Mouse (Mus musculus) liver, postnatal 0 days (tissue): ENCODE data around the gene Bbof1. TPM values are rescaled to one million over a fixed set of nuclear protein-coding genes. Genes with fewer than 3 reads are reported as not detected.
A peak's percentile ranks its signal among the peaks of the same experiment; 100 is the strongest.

Source experiments
- ATAC-seq: fragments of 200-750 bp; cut with Nextera tagmentation; 2 replicates; pipeline ENCODE4 v1.8.0; 2017; ENCODE audit warnings: mild to moderate bottlenecking, moderate library complexity
- DNase-seq: peaks from one replicate; pipeline ENCODE4 v3.0.0-alpha.2; 2016
- H3K27ac ChIP-seq: fragments of 300-500 bp; sonication (generic); 2 replicates; pipeline ENCODE4 v1.5.1; 2014; ENCODE audit warnings: antibody characterized with exemption, moderate library complexity, mild to moderate bottlenecking, low read depth
- H3K27me3 ChIP-seq: fragments of 300-500 bp; sonication (generic); 2 replicates; pipeline ENCODE4 v1.6.1; 2014; ENCODE audit warnings: low read length, control low read depth, mixed read lengths; ENCODE audit not compliant: insufficient read depth
- H3K36me3 ChIP-seq: fragments of 300-500 bp; sonication (generic); replicated peaks from 2 replicates; pipeline ENCODE4 v1.6.1; 2014; ENCODE audit warnings: mild to moderate bottlenecking, control low read depth, low read length, moderate library complexity, mixed read lengths; ENCODE audit not compliant: insufficient read depth
- H3K4me1 ChIP-seq: fragments of 300-500 bp; sonication (generic); 2 replicates; pipeline ENCODE4 v1.6.1; 2014; ENCODE audit warnings: antibody characterized with exemption, mild to moderate bottlenecking, control low read depth; ENCODE audit not compliant: insufficient read depth
- H3K4me2 ChIP-seq: fragments of 300-500 bp; sonication (generic); 2 replicates; pipeline ENCODE4 v1.6.1; 2014; ENCODE audit warnings: low read depth, mild to moderate bottlenecking, low read length, moderate library complexity, mixed read lengths
- H3K4me3 ChIP-seq: fragments of 300-500 bp; sonication (generic); 2 replicates; pipeline ENCODE4 v1.5.1; 2014; ENCODE audit warnings: low read depth, low read length
- H3K9ac ChIP-seq: fragments of 300-500 bp; sonication (generic); replicated peaks from 2 replicates; pipeline ENCODE4 v1.6.1; 2014; ENCODE audit warnings: mild to moderate bottlenecking, moderate library complexity
- H3K9me3 ChIP-seq: fragments of 300-500 bp; sonication (generic); 2 replicates; pipeline ENCODE4 v1.6.1; 2016; ENCODE audit warnings: mild to moderate bottlenecking, control low read depth, low read length, mixed read lengths
- CTCF ChIP-seq: sonication (generic); IDR thresholded peaks from 2 replicates; pipeline ENCODE4 v1.5.1; 2016; ENCODE audit warnings: antibody characterized with exemption, low read depth
- EP300 ChIP-seq: IDR thresholded peaks from 2 replicates; pipeline ENCODE4 v1.6.1; 2016; ENCODE audit warnings: antibody characterized with exemption, low read depth, mild to moderate bottlenecking
- WGBS: fragments of 180-500 bp; shearing (Covaris S2); extraction: QIAGEN DNeasy Blood & Tissue Kit; methylation state at CpG from one replicate; pipeline ENCODE4 v1.1.7; 2014; ENCODE audit not compliant: insufficient replicate concordance; 5-methylcytosine and 5-hydroxymethylcytosine counted together
- polyA plus RNA-seq: library from polyadenylated mRNA; unstranded; fragments of >200 nt; fragmentation: Nextera tagmentation; extraction: Ambion mirVana; gene quantifications from 2 replicates; pipeline ENCODE4 v1.2.1, GENCODE M21; 2015

Bbof1 gene
- polyA plus RNA-seq, 1 experiment from 2014 or later: 0.34 TPM

DNA sequence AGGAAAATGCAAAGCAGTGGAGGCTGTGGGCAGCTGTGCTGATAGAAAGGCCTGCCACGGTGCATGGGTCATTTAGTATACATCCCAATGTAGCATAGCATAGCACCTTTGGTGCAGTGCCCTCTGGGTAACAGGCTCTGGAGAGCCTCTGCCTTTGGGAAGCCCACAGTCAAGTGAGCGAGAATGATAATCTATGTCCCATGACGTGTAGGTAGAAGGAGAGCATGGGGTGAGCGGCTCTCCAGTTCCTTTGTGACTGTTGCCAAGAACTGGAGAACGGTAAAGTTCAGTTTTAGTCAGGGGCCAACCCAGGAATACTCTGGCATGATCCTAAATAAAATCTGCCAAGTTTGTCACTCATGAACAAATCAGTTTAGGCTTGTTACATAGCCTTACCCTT is 37.2 kb upstream of the Bbof1 start:
- Histone ChIP-seq H3K9ac (no peak overlapping the region), H3K9me3 (no peaks in the 10 kb centered on the region), H3K27me3 (no peaks in the 10 kb centered on the region), H3K27ac (no peak overlapping the region), H3K36me3 (peaks cover 67% of the 10 kb centered on the region), H3K4me3 (no peak overlapping the region), H3K4me2 (no peak overlapping the region), H3K4me1 (no peaks in the 10 kb centered on the region)
- TF ChIP-seq CTCF: no peak
- TF ChIP-seq EP300: no peak
- DNase-seq: no peak
- 92% methylated on average over 5 of the region's 5 CpGs for WGBS
- no peak for ATAC-seq

DNA sequence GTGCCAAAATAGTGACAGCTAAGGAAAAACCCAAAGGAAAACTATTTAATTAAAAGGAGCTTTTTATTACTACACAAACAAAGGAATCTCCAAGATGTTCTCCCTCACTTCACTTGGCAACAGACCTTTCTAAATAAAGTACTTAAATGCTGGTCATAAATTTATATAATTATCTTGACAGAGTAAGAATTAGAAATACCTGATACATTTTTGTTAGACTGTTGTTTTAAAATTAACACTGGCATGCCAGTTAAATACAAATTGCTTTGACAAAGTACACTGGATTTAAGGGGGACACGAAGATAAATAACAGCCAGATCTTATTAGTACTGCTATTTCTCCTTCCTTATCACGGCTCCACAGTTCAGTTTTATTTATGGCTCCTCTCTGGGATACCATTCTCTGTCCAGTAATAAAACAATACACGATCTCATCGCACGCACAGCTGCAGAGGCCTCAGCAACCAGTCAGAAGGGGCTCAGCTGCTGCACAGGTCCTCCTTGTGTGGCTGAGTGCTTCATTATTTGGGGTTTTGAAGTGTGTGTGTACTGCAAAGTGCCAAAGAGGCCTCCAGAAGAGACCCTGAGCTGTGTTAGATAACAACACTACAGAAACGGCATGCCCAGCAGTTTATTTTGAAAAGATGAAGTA is 34.9 kb upstream of the Bbof1 start:
- no peaks in the 10 kb centered on the region for H3K9me3 ChIP-seq
- 83% methylated on average over 6 of the region's 6 CpGs for WGBS

DNA sequence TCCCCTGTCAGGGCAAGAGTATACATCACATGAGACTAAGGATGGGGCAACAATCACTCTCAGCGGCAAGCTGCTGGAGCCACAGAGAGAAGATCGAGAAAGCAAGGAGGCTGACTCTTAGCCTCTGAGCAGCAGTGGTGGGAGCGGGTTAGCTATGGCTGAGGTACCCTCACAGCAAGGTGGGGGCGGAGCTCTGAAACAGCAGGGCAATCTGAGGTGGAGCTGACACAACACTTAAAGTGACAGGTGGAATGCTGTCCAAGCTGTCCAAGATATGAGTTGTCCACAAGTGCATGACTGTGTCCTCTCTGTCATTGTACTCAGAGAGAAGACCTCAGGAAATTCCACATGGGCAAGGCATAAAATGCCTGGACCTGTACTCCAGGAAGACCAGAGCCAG is 26.5 kb upstream of the Bbof1 start:
- no peak for ATAC-seq
- 84% methylated on average over 4 of the region's 4 CpGs for WGBS
- no peaks in the 10 kb centered on the region for H3K9me3 ChIP-seq

More for the DNA sequence above, 34.9 kb upstream of the Bbof1 start:
- Histone ChIP-seq H3K36me3 (peaks cover 66% of the 10 kb centered on the region), H3K27me3 (no peaks in the 10 kb centered on the region), H3K4me1 (no peaks in the 10 kb centered on the region), H3K4me2 (no peak overlapping the region), H3K9ac (no peak overlapping the region), H3K4me3 (no peak overlapping the region), H3K27ac (no peak overlapping the region)
- TF ChIP-seq EP300 (no peak), CTCF (no peak)
- ATAC-seq (no peak), DNase-seq (no peak)

GRCm38 (mm10) chr12:84384644-84385081 is 24.2 kb upstream of the Bbof1 start:
- H3K9me3 ChIP-seq: no peaks in the 10 kb centered on the region
- peak overlapping the region; percentile 44; the same call in 1 of the 2 replicates for H3K9ac ChIP-seq
- peaks cover 32% of the 10 kb centered on the region for H3K4me1 ChIP-seq
- peaks cover 3% of the 10 kb centered on the region; the same call in 1 of the 2 replicates for H3K36me3 ChIP-seq
- ATAC-seq (peak; percentile 90), DNase-seq (peak; percentile 58)
- H3K4me2 ChIP-seq: 0 out of 2 replicates have a peak overlapping the region, but pooled peaks have one; percentile 15
- H3K27ac ChIP-seq: peak overlapping the region; percentile 87
- 50% methylated on average over 5 of the region's 5 CpGs for WGBS
- TF ChIP-seq CTCF (no peak), EP300 (peak; percentile 60; the same call in 1 of the 2 replicates)
- no peak overlapping the region for H3K4me3 ChIP-seq
- H3K27me3 ChIP-seq: no peaks in the 10 kb centered on the region

More for the DNA sequence above, 26.5 kb upstream of the Bbof1 start:
- H3K4me1 ChIP-seq: peaks cover 17% of the 10 kb centered on the region
- H3K36me3 ChIP-seq: peaks cover 17% of the 10 kb centered on the region; the same call in 1 of the 2 replicates
- H3K27me3 ChIP-seq: no peaks in the 10 kb centered on the region
- TF ChIP-seq CTCF (no peak), EP300 (no peak)
- no peak overlapping the region for H3K9ac ChIP-seq
- DNase-seq: no peak
- H3K27ac ChIP-seq: no peak overlapping the region
- H3K4me2 ChIP-seq: no peak overlapping the region
- H3K4me3 ChIP-seq: no peak overlapping the region

GRCm38 (mm10) chr12:84385408-84385807 is 23.5 kb upstream of the Bbof1 start:
- H3K27ac ChIP-seq: peak overlapping the region; percentile 87
- no peak for TF ChIP-seq EP300
- no peak for TF ChIP-seq CTCF
- no peaks in the 10 kb centered on the region for H3K9me3 ChIP-seq
- peaks cover 32% of the 10 kb centered on the region for H3K4me1 ChIP-seq
- DNase-seq: no peak
- H3K4me2 ChIP-seq: no peak overlapping the region
- H3K27me3 ChIP-seq: no peaks in the 10 kb centered on the region
- peaks cover 3% of the 10 kb centered on the region; the same call in 1 of the 2 replicates for H3K36me3 ChIP-seq
- WGBS: 79% methylated on average over 4 of the region's 4 CpGs
- H3K9ac ChIP-seq: no peak overlapping the region
- H3K4me3 ChIP-seq: no peak overlapping the region
- no peak for ATAC-seq

- no peak for DNase-seq
- H3K27ac ChIP-seq: peak overlapping the region; percentile 61
- ATAC-seq: no peak
- H3K36me3 ChIP-seq: peaks cover 2% of the 10 kb centered on the region; the same call in 1 of the 2 replicates
- H3K4me3 ChIP-seq: no peak overlapping the region
- H3K9ac ChIP-seq: no peak overlapping the region
- TF ChIP-seq EP300: no peak
- no peak for TF ChIP-seq CTCF
- H3K4me1 ChIP-seq: peaks cover 32% of the 10 kb centered on the region
- WGBS: 75% methylated on average over 8 of the region's 8 CpGs
- H3K27me3 ChIP-seq: no peaks in the 10 kb centered on the region
- H3K4me2 ChIP-seq: peak overlapping the region; percentile 36; the same call in 1 of the 2 replicates
- no peaks in the 10 kb centered on the region for H3K9me3 ChIP-seq
Observed at GRCm38 (mm10) chr12:84388097-84388496, 20.8 kb upstream of the Bbof1 start.
